ENCODE assay signal across 10 mouse cellular contexts in genomic region chr7:71193131-71193530, GRCm38 (mm10).
A peak's percentile ranks its signal among the peaks of the same experiment; 100 is the strongest.
DNase-seq lines count a peak whose midpoint lies in the region; ATAC-seq and TF ChIP-seq lines count a peak whose summit lies in the region.
"Had no signal": no experiment of that assay in that cellular context is flagged by ENCODE, and none has a peak within 500 bp of the region (broad histone marks: within the 10 kb centered on the region; RNA-seq: fewer than 3 reads in every experiment).

No protein-coding gene starts in this region.

- TF ChIP-seq CTCF in liver, embryonic 14.5 days (IDR thresholded peaks at IDR 0.05; ENCODE audit: low read depth): no peak
- TF ChIP-seq CTCF in left cerebral cortex, adult 2 months (IDR thresholded peaks at IDR 0.05): no peak

- TF ChIP-seq EP300 in liver, embryonic 14.5 days (IDR thresholded peaks at IDR 0.05; ENCODE audit: low read depth): no peak

- H3K27me3 ChIP-seq in liver, embryonic 14.5 days (ENCODE audit: control insufficient read depth, insufficient read depth, low read length): no peaks in the 10 kb centered on the region
- H3K27me3 ChIP-seq: heart, embryonic 15.5 days had no signal

- no peak overlapping the region for H3K4me3 ChIP-seq in liver, embryonic 14.5 days (ENCODE audit: insufficient read depth in 1 of 2, low read depth in 2 of 2, low read length in 2 of 2)
- no peak overlapping the region for H3K4me3 ChIP-seq in left cerebral cortex, adult 2 months
- H3K4me3 ChIP-seq: heart, embryonic 15.5 days; myocyte had no signal

- 30% methylated on average over 7 of the region's 7 CpGs for WGBS in liver, embryonic 14.5 days (ENCODE audit: insufficient replicate concordance)

- H3K36me3 ChIP-seq in liver, embryonic 14.5 days (replicated peaks; ENCODE audit: control insufficient read depth, insufficient read depth, low read depth): no peaks in the 10 kb centered on the region
- H3K36me3 ChIP-seq: heart, embryonic 15.5 days had no signal

- 0 out of 2 replicates have a peak overlapping the region, but pooled peaks have one; percentile 6 for H3K4me2 ChIP-seq in liver, embryonic 14.5 days (ENCODE audit: low read depth)
- H3K4me2 ChIP-seq: heart, embryonic 15.5 days had no signal

- peak; percentile 63 to 71 for DNase-seq in cerebellum, postnatal 14 days
- DNase-seq in cerebellum, adult 9-10 months: no peak
- DNase-seq in urinary bladder, postnatal 36 days (ENCODE audit: low spot score in 2 of 2): peak; percentile 8 to 26
- DNase-seq in urinary bladder, postnatal 4 days (ENCODE audit: low spot score in 2 of 2): no peak
- DNase-seq in liver, embryonic 14.5 days (ENCODE audit: low read depth in 3 of 3, low spot score in 3 of 3): no peak
- DNase-seq in retina, postnatal 1 day: peak; percentile 67
- DNase-seq in thymus, postnatal 25 days: no peak
- no peak for DNase-seq in left cerebral cortex, adult 2 months (ENCODE audit: extremely low spot score in 1 of 2, low spot score in 2 of 2)

- no peak overlapping the region for H3K27ac ChIP-seq in liver, embryonic 14.5 days
- H3K27ac ChIP-seq in left cerebral cortex, adult 2 months: no peak overlapping the region
- H3K27ac ChIP-seq: heart, embryonic 15.5 days had no signal

- no peaks in the 10 kb centered on the region for H3K9me3 ChIP-seq in liver, embryonic 14.5 days (ENCODE audit: control insufficient read depth, low read length)
- H3K9me3 ChIP-seq: heart, embryonic 15.5 days had no signal

- H3K9ac ChIP-seq in liver, embryonic 14.5 days (replicated peaks): no peak overlapping the region
- H3K9ac ChIP-seq: heart, embryonic 15.5 days had no signal

- intact Hi-C loops in left cerebral cortex, adult 2 months (cut with DNase I): no loop called here

- ATAC-seq in liver, embryonic 14.5 days (ENCODE audit: insufficient read depth): no peak

- peaks cover 0 to 2% of the 10 kb centered on the region in 2 experiments; a peak in 2 of 4 replicates for H3K4me1 ChIP-seq in liver, embryonic 14.5 days (replicated peaks; ENCODE audit: control insufficient read depth in 2 of 2, insufficient read depth in 2 of 2, low read length in 1 of 2)

Comparison
In these comparisons a context has a peak if more than half of its experiments do, and no peak if none do; other contexts are left out.
1. DNase-seq: peak in cerebellum, postnatal 14 days (2 of 2), urinary bladder, postnatal 36 days (2 of 2) and retina, postnatal 1 day (single experiment); none in cerebellum, adult 9-10 months (single experiment), urinary bladder, postnatal 4 days (0 of 2), liver, embryonic 14.5 days (0 of 3), thymus, postnatal 25 days (single experiment) and left cerebral cortex, adult 2 months (0 of 2).